Mouse (Mus musculus): ENCODE data around the gene Bcan. TPM values are rescaled to one million over a fixed set of nuclear protein-coding genes. Genes with fewer than 3 reads are reported as not detected.

Gene Bcan
- total and polyA plus RNA-seq, 3 experiments, result 0.04 TPM; not detected in 2

DNA sequence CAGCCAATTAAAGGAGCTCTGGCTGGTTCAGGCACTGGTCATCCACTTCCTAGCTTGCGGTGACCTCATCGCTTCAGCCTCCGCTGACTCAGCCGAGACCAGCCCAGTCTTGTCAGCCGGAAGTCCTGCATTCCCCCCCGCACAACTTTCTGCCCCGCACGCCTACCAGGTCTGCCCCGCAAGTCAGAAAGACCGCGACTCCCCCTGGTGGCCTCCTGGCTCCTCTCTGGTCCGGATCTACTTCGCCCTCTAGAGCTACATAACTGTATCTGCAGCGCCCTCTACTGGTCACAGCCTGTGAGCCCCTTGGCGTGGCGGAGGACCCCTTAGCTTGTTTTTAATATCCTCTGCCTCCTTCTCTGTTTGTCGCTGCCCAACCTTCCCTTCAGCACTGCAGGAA is 13.2 kb downstream of the Bcan start (continued):
- no peak; the same call in 1 of the 2 replicates for TF ChIP-seq SIN3A (IDR thresholded peaks at IDR 0.05; ENCODE audit: low read length)
- TF ChIP-seq POLR2A (IDR thresholded peaks at IDR 0.05; ENCODE audit: low read depth, low read length), result no peak
- TF ChIP-seq GABPA (IDR thresholded peaks at IDR 0.05; ENCODE audit: insufficient replicate concordance, low read depth, low read length), result no peak
- peak; percentile 41; the same call in 1 of the 2 replicates for TF ChIP-seq NRF1 (IDR thresholded peaks at IDR 0.05; ENCODE audit: low read depth, low read length)
- peak; percentile 77; the same call in 1 of the 2 replicates for TF ChIP-seq MYC (IDR thresholded peaks at IDR 0.05; ENCODE audit: low read depth, low read length)

DNA sequence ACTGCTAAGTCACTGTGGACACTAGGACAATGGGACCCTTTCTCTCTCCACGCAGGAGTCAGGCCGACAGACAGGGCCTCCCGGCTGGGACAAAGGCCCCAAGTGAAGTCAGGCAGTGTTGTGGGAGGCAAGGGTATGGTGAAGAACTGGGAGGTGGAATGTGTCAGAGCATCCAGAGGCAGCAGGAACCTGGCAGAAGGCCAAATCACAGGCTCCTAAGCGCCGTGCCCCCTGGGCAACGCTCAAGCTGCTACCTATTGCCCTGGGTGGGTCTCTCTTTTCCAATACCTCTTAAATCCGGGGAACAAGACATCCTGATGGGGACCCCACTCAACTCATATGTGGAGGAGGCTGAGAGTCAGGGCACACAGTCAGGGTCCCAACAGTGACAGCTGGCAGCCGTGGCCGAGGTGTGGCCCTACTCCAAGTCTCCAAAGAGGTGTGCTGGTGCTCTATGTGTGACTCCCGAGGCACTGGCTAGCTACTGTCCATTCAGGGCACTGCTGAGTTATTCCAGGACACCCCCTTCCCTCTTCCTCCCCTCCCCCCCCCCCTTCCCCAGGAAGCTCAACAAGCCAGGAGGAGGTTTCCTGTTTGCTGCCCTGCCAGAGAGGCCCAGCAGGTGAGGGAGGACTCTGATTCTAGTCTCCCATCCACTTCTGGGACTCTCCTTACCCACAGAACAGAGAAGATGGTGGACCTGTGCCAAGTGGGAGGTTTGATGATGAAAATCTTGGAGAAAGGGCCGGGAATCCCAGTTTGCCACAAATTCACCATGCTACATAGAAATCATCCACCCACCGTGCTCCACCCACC is 14.3 kb downstream of the Bcan start:
- peaks cover 23 to 72% of the 10 kb centered on the region in 2 experiments for H3K4me1 ChIP-seq (ENCODE audit: control insufficient read depth in 1 of 2, insufficient read depth in 2 of 2)
- no peak overlapping the region for H3K4me3 ChIP-seq (replicated peaks in 1 of 3; ENCODE audit: low read depth in 2 of 3, low read length in 2 of 3, poor library complexity in 1 of 3)
- in situ Hi-C loops (cut with MboI; ENCODE audit: low pct_ligation_motif_present, low pct_unique_long_range_greater_than_20kb, low sequenced_read_pairs) (no loop called here), dilution Hi-C loops (cut with MboI; ENCODE audit: extremely low pct_ligation_motif_present, extremely low pct_unique_long_range_greater_than_20kb, low sequenced_read_pairs) (no loop called here)
- H3K9ac ChIP-seq (ENCODE audit: insufficient read depth, low read depth), result no peak overlapping the region
- H3K9me3 ChIP-seq (replicated peaks; ENCODE audit: low read length), result no peaks in the 10 kb centered on the region
- no peak overlapping the region for H3K4me2 ChIP-seq (ENCODE audit: insufficient read depth, low read depth, poor library complexity, severe bottlenecking)
- H3K36me3 ChIP-seq (replicated peaks in 1 of 2; ENCODE audit: control insufficient read depth in 1 of 2, insufficient read depth in 1 of 2, low read length in 1 of 2), result no peaks in the 10 kb centered on the region
- TF ChIP-seq ZC3H11A (IDR thresholded peaks at IDR 0.05; ENCODE audit: low read depth, low read length) (no peak), SIN3A (IDR thresholded peaks at IDR 0.05; ENCODE audit: low read length) (no peak), JUN (IDR thresholded peaks at IDR 0.05; ENCODE audit: insufficient read depth, low read depth, low read length) (no peak), TCF12 (IDR thresholded peaks at IDR 0.05; ENCODE audit: low read depth, low read length) (no peak), CTCF (conservative IDR thresholded peaks at IDR 0.05 in 1 of 2, IDR thresholded peaks at IDR 0.05 in 1 of 2; ENCODE audit: low read depth in 2 of 2, low read length in 2 of 2) (no peak), BHLHE40 (IDR thresholded peaks at IDR 0.05; ENCODE audit: low read depth, low read length) (no peak), MAX (IDR thresholded peaks at IDR 0.05; ENCODE audit: low read length) (no peak)
- H3K79me2 ChIP-seq (replicated peaks; ENCODE audit: control insufficient read depth, extremely low read depth, insufficient read depth, poor library complexity, severe bottlenecking), result no peaks in the 10 kb centered on the region
- DNase-seq (ENCODE audit: extremely low read depth), result no peak
- no peak overlapping the region for H3K27ac ChIP-seq (ENCODE audit: insufficient read depth, low read depth)
- H3K27me3 ChIP-seq (replicated peaks), result peaks cover 27% of the 10 kb centered on the region

DNA sequence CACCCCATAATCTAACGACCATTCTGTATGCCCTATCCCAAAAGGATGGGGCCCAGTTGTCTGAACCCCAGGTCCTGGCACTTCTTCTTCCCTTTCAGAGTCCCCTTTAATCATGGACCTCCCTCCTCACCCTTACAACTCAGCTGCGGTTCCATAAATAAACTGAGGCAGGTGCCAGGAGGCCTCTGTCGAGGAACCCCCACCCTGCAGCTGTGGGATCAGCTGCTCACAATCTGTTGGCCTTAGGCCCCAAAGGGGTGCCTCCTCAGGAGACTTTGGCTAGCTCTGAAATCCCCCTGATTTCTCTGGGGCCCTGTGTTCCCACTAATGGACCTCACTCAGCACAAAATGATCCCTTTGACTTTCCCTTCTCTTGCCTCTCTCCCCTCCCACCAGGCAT is 15.9 kb downstream of the Bcan start:
- dilution Hi-C loops (cut with MboI; ENCODE audit: extremely low pct_ligation_motif_present, extremely low pct_unique_long_range_greater_than_20kb, low sequenced_read_pairs) (no loop called here), in situ Hi-C loops (cut with MboI; ENCODE audit: low pct_ligation_motif_present, low pct_unique_long_range_greater_than_20kb, low sequenced_read_pairs) (no loop called here)
- peak; percentile 48 for DNase-seq (ENCODE audit: extremely low read depth)
- H3K9me3 ChIP-seq (replicated peaks; ENCODE audit: low read length), result no peaks in the 10 kb centered on the region
- H3K9ac ChIP-seq (ENCODE audit: insufficient read depth, low read depth), result no peak overlapping the region
- no peak for TF ChIP-seq ZKSCAN1 (IDR thresholded peaks at IDR 0.05; ENCODE audit: borderline replicate concordance, low read depth, low read length)
- TF ChIP-seq SMC3 (IDR thresholded peaks at IDR 0.05; ENCODE audit: low read depth, low read length), result no peak
- TF ChIP-seq NRF1 (IDR thresholded peaks at IDR 0.05; ENCODE audit: low read depth, low read length), result no peak
- no peak for TF ChIP-seq IRF4 (IDR thresholded peaks at IDR 0.05; ENCODE audit: low read depth, low read length)
- peak; percentile 87 for TF ChIP-seq MEF2A (IDR thresholded peaks at IDR 0.05; ENCODE audit: borderline replicate concordance, low read depth, low read length)
- TF ChIP-seq TBP (conservative IDR thresholded peaks at IDR 0.05; ENCODE audit: low read depth, low read length), result no peak
- no peak for TF ChIP-seq SIN3A (IDR thresholded peaks at IDR 0.05; ENCODE audit: low read length)
- TF ChIP-seq GABPA (IDR thresholded peaks at IDR 0.05; ENCODE audit: insufficient replicate concordance, low read depth, low read length), result no peak
- no peak for TF ChIP-seq KAT2A (IDR thresholded peaks at IDR 0.05; ENCODE audit: insufficient replicate concordance, low read length)
- TF ChIP-seq POLR2A (IDR thresholded peaks at IDR 0.05; ENCODE audit: low read depth, low read length), result no peak
- TF ChIP-seq CHD2 (IDR thresholded peaks at IDR 0.05; ENCODE audit: low read length), result 0 out of 2 replicates have a peak, but pooled peaks have one; percentile 13
- peak; percentile 86 for TF ChIP-seq BHLHE40 (IDR thresholded peaks at IDR 0.05; ENCODE audit: low read depth, low read length)
- TF ChIP-seq TCF12 (IDR thresholded peaks at IDR 0.05; ENCODE audit: low read depth, low read length), result peak; percentile 86
- TF ChIP-seq ETS1 (conservative IDR thresholded peaks at IDR 0.05; ENCODE audit: low read depth, low read length), result peak; percentile 92
- TF ChIP-seq EP300 (IDR thresholded peaks at IDR 0.05; ENCODE audit: low read length), result peak; percentile 59; the same call in 1 of the 2 replicates
- peaks cover 14% of the 10 kb centered on the region for H3K27me3 ChIP-seq (replicated peaks)
- peak overlapping the region; percentile 17; the same call in 1 of the 2 replicates for H3K27ac ChIP-seq (ENCODE audit: insufficient read depth, low read depth)
- peaks cover 23 to 85% of the 10 kb centered on the region in 2 experiments for H3K4me1 ChIP-seq (ENCODE audit: control insufficient read depth in 1 of 2, insufficient read depth in 2 of 2)
- H3K4me3 ChIP-seq (replicated peaks in 1 of 3; ENCODE audit: low read depth in 2 of 3, low read length in 2 of 3, poor library complexity in 1 of 3), result no peak overlapping the region
- no peak overlapping the region for H3K4me2 ChIP-seq (ENCODE audit: insufficient read depth, low read depth, poor library complexity, severe bottlenecking)
- no peaks in the 10 kb centered on the region for H3K36me3 ChIP-seq (replicated peaks in 1 of 2; ENCODE audit: control insufficient read depth in 1 of 2, insufficient read depth in 1 of 2, low read length in 1 of 2)
- no peaks in the 10 kb centered on the region for H3K79me2 ChIP-seq (replicated peaks; ENCODE audit: control insufficient read depth, extremely low read depth, insufficient read depth, poor library complexity, severe bottlenecking)
